Mouse (Mus musculus) ovary, postnatal 14 days (tissue): Measurements from ENCODE around the gene Fam189b.

Source experiments
- DNase-seq: peaks from one replicate; pipeline ENCODE4 v3.0.0; 2022; ENCODE audit warnings: low spot score

The Fam189b gene

DNA sequence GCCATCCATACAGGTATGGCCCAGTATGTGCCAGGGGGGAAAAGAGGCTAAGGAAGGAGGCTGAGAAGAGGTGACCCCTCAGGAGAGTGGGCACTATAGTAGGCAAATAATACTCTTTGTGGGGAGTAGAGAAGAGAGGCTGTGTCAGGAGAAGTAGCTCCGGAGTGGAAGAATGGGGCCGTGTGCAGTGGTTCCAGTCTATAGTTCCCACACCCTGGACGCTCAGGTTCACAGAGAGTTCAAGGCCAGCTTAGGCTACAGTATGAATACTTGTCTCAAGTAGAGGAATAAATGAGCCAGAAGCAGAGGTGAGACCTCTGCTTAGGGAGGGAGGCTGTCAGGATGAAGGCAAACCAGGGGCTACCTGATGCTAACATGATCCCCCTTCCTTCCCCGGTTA lies 46.3 kb downstream of the Fam189b start:
- DNase-seq, result no peak

DNA sequence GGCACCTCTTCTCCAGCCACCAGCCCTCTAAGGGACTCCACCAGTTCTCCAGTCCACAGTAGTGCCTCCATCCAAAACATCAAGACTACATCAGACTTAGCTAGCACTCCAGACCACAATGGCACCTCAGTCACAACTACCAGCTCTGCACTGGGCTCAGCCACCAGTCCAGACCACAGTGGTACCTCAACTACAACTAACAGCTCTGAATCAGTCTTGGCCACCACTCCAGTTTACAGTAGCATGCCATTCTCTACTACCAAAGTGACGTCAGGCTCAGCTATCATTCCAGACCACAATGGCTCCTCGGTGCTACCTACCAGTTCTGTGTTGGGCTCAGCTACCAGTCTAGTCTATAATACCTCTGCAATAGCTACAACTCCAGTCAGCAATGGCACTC lies 47.6 kb downstream of the Fam189b start:
- DNase-seq, result no peak

DNA sequence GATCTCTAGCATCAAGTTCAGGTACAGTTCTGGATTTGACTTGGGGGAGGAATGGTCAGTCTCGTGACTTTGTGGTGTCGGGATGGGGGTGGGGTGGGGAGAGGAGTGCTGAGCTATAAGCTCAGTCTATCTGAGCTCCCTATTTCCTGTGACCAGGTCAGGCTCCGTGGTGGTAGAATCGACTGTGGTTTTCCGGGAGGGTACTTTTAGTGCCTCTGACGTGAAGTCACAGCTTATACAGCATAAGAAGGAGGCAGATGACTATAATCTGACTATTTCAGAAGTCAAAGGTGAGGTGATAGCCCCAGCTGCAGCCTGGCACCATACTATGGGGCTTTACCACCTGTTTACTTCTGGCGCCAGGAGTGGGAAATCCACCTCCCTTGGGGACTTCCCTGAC lies 48.4 kb downstream of the Fam189b start:
- no peak for DNase-seq

DNA sequence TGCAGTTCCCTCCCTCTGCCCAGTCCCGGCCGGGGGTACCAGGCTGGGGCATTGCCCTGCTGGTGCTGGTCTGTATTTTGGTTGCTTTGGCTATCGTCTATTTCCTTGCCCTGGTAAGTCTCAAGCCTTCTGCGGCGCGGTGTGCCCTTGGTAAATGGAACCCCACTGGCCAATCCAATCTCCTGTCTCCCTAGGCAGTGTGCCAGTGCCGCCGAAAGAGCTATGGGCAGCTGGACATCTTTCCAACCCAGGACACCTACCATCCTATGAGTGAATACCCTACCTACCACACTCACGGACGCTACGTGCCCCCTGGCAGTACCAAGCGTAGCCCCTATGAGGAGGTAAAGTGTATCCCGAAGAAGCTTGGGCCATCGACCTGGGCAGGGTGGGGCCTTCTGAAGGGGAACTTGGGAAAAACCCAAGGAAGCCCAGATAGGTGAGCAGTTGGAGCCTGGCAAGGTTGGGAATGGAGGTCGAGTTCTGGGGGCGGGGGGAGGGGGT lies 48.9 kb downstream of the Fam189b start:
- DNase-seq, result no peak

DNA sequence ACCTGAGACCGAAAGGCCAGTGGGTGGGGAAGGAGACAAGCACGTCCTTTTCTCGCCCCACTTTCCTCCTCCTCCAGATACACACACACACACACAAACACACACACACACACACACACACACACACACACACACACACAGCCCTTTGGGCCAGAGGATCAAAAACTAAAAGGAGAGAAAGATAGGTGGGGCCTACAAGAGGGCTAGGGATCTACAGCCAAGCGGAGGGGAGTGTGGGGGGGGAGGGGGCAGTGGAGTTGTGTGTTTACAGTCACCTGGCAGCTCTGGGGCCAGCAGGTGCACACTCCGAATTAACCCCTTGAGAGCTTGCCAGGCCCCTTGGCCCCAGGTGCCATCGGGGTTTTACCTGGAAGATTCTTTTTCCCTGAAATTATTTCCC lies 49.7 kb downstream of the Fam189b start:
- no peak for DNase-seq

DNA sequence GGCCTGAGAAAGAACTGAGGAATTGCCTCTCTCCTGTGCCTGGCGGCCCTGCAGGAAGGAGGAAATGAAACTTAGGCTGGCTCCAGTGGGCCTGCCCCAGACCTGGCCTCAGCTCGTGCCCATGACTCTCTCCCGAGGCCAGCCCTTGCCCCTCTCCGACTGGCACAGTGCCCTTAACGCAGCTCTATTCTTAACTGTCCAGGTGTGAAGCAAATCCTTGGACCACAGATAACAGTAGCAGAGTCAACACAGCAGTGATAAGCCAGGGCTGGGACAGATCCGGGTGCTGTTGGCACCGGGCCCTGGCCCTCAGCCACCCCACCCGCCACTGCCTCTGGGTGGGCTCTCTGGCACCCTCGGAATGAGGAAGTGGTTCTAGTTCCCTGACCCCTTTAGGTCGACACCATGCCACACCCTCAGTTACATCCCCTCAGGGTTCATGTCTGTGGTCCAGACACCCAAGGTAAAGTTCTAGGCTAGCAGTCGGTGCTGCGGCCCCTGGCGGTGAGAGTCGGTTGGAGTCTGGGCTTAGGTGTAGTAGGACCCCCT lies 50.7 kb downstream of the Fam189b start:
- DNase-seq, result no peak

DNA sequence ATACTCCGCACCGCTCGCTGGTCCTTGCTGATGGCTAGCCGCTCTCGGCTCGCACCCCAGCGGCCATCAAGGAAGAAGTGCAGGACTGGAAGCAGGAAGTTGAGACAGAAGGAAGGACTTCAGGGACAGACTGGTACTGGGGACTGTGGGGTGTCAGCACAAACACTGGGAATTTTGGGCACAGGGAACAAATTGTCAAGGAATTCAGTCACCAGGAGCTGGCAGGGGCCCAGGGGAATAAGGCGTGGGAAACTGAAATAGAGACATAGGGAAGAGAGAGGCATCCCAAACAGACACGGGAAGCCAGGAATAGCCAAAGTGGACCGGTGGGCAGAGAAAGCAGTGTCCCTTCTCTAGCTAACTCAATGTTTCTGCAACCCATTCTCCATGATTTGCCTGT lies 53.6 kb downstream of the Fam189b start:
- no peak for DNase-seq

DNA sequence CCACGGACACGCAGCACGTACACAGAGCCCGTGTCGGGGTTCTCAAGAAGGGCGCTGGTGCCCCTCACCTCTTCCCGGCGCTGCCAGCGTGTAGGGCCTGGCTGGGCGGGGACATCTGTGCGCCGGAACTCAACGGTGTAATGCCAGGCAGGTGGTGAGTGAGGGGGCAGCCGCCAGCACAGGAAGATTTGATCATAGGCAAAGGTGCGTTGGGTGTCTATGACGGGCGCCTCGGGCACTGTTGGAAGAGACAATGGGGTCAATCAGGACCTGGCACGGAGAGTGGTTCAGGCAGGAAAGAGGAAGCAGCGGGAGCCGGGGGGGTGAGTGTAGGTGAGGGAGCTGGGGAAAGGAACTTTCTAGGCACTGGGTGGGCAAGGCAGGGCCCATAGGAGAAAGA lies 54.7 kb downstream of the Fam189b start:
- no peak for DNase-seq

DNA sequence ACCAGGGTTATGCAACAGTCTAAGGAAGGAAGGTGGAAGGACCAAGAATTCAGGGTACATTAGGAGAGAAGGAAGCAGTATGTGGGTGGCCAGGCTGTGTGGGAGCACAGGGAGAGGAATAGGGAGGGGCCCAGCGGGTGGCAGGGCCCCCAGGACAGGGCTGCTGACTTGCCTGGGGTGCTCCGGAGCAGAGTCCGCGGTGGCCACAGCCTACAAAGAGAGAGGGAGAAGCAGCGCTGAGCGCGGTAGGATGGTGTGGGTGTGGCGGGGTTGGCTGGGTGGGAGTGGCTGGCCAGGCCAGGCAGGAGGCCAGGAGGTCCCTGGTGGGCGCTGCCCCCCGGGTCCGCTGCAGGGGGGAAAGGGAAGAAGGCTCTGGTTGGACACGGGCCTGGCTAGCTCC lies 55.6 kb downstream of the Fam189b start:
- no peak for DNase-seq
